Mouse (Mus musculus): ENCODE measurements at regions not wholly inside any gene's neighbourhood (a gene's known extent, or its start where the extent isn't known, plus 50 kb on each side); places are given as distances from the start of the nearest gene placed in this dataset.
A peak's percentile ranks its signal among the peaks of the same experiment; 100 is the strongest.

DNA sequence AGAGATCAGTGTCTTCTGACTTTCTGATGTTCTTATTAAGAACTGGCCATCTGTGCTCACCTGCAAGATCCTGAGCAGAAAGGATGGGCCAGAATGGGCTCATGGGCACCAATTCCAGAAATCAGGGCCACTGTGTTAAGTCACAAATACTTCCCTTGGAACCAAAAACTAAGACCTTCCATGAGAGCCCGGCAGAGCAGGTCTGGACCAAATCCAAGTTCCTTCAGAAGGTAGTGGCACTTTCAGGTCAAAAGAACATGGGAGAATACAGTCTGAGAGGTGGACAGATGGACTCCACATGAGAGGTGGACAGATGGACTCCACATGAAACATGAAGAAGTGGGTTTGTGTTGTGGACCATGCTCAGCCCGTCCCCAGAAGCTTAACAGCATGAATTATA, 180.4 kb downstream of the Abhd5 start:
- WGBS, result 82% methylated on average over 2 of the region's 2 CpGs
- Histone ChIP-seq H3K9ac (ENCODE audit: low read length) (no peak overlapping the region), H3K4me3 (ENCODE audit: low read depth, low read length) (no peak overlapping the region), H3K36me3 (ENCODE audit: control insufficient read depth, insufficient read depth, low read length) (no peaks in the 10 kb centered on the region), H3K9me3 (ENCODE audit: control insufficient read depth, low read length) (no peaks in the 10 kb centered on the region), H3K27me3 (ENCODE audit: control insufficient read depth, insufficient read depth, low read length) (no peaks in the 10 kb centered on the region), H3K4me2 (ENCODE audit: low read depth, low read length, severe bottlenecking) (no peak overlapping the region), H3K27ac (ENCODE audit: low read depth, low read length) (no peak overlapping the region), H3K4me1 (replicated peaks; ENCODE audit: control insufficient read depth, insufficient read depth, low read length) (0 out of 2 replicates have a peak, but pooled peaks cover 3% of the 10 kb centered on the region)
- DNase-seq (ENCODE audit: low spot score), result peak; percentile 9
- ATAC-seq (replicated peaks; ENCODE audit: low FRiP score), result no peak

- no peak overlapping the region for H3K4me2 ChIP-seq (ENCODE audit: low read depth, low read length, severe bottlenecking)
- DNase-seq (ENCODE audit: low spot score) (peak; percentile 71), ATAC-seq (replicated peaks; ENCODE audit: low FRiP score) (peak; percentile 42; the same call in 1 of the 2 replicates)
- H3K4me3 ChIP-seq (ENCODE audit: low read depth, low read length), result no peak overlapping the region
- 0 out of 2 replicates have a peak, but pooled peaks cover 3% of the 10 kb centered on the region for H3K4me1 ChIP-seq (replicated peaks; ENCODE audit: control insufficient read depth, insufficient read depth, low read length)
- WGBS, result 65% methylated on average over 15 of the region's 15 CpGs
- H3K9me3 ChIP-seq (ENCODE audit: control insufficient read depth, low read length), result no peaks in the 10 kb centered on the region
- H3K9ac ChIP-seq (ENCODE audit: low read length), result no peak overlapping the region
- H3K27ac ChIP-seq (ENCODE audit: low read depth, low read length), result no peak overlapping the region
- no peaks in the 10 kb centered on the region for H3K27me3 ChIP-seq (ENCODE audit: control insufficient read depth, insufficient read depth, low read length)
- H3K36me3 ChIP-seq (ENCODE audit: control insufficient read depth, insufficient read depth, low read length), result no peaks in the 10 kb centered on the region
Measured at GRCm38 (mm10) chr9:122534121-122534814, 182.9 kb downstream of the Abhd5 start.

DNA sequence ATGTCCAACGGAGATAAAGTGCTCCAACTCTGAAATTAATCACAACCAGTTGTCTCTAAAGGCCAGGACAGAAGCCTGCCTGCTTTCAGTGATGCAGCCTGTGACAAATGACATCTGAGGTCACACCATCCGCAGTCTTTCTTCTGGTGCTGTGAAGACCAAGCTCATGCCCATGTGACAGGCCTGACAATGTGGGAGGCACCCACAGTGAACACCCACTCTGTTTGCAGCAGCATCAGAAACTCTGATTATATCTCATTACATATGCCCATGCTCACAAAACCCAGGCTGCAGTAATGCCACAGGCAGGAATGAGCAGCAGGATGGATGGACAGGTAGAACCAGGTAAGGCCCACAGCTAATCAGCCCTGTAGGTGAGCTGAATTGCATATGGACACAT, 183.6 kb downstream of the Abhd5 start:
- Histone ChIP-seq H3K4me1 (replicated peaks; ENCODE audit: control insufficient read depth, insufficient read depth, low read length) (0 out of 2 replicates have a peak, but pooled peaks cover 3% of the 10 kb centered on the region), H3K9ac (ENCODE audit: low read length) (no peak overlapping the region), H3K4me3 (ENCODE audit: low read depth, low read length) (no peak overlapping the region), H3K27ac (ENCODE audit: low read depth, low read length) (no peak overlapping the region), H3K27me3 (ENCODE audit: control insufficient read depth, insufficient read depth, low read length) (no peaks in the 10 kb centered on the region), H3K4me2 (ENCODE audit: low read depth, low read length, severe bottlenecking) (no peak overlapping the region), H3K36me3 (ENCODE audit: control insufficient read depth, insufficient read depth, low read length) (no peaks in the 10 kb centered on the region), H3K9me3 (ENCODE audit: control insufficient read depth, low read length) (no peaks in the 10 kb centered on the region)
- ATAC-seq (replicated peaks; ENCODE audit: low FRiP score), result no peak
- DNase-seq (ENCODE audit: low spot score), result peak; percentile 40
- 75% methylated on average over 2 of the region's 2 CpGs for WGBS

- Histone ChIP-seq H3K9ac (ENCODE audit: low read length) (no peak overlapping the region), H3K9me3 (ENCODE audit: control insufficient read depth, low read length) (no peaks in the 10 kb centered on the region), H3K4me3 (ENCODE audit: low read depth, low read length) (no peak overlapping the region), H3K27me3 (ENCODE audit: control insufficient read depth, insufficient read depth, low read length) (no peaks in the 10 kb centered on the region), H3K4me2 (ENCODE audit: low read depth, low read length, severe bottlenecking) (no peak overlapping the region), H3K27ac (ENCODE audit: low read depth, low read length) (no peak overlapping the region), H3K36me3 (ENCODE audit: control insufficient read depth, insufficient read depth, low read length) (no peaks in the 10 kb centered on the region), H3K4me1 (replicated peaks; ENCODE audit: control insufficient read depth, insufficient read depth, low read length) (no peaks in the 10 kb centered on the region)
- no peak for ATAC-seq (replicated peaks; ENCODE audit: low FRiP score)
- DNase-seq (ENCODE audit: low spot score), result peak; percentile 47
- WGBS, result 57% methylated on average over 3 of the region's 3 CpGs
Measured at GRCm38 (mm10) chr9:122540091-122540490, 188.7 kb downstream of the Abhd5 start.

GRCm38 (mm10) chr9:122556051-122556450, 191.1 kb upstream of the Topaz1 start:
- 86% methylated on average over 9 of the region's 9 CpGs for WGBS
- H3K9me3 ChIP-seq (ENCODE audit: control insufficient read depth, low read length), result no peaks in the 10 kb centered on the region
- H3K36me3 ChIP-seq (ENCODE audit: control insufficient read depth, insufficient read depth, low read length), result no peaks in the 10 kb centered on the region
- H3K27ac ChIP-seq (ENCODE audit: low read depth, low read length), result no peak overlapping the region
- no peak overlapping the region for H3K4me3 ChIP-seq (ENCODE audit: low read depth, low read length)
- H3K27me3 ChIP-seq (ENCODE audit: control insufficient read depth, insufficient read depth, low read length), result no peaks in the 10 kb centered on the region
- H3K9ac ChIP-seq (ENCODE audit: low read length), result no peak overlapping the region
- DNase-seq (ENCODE audit: low spot score), result peak; percentile 6
- H3K4me2 ChIP-seq (ENCODE audit: low read depth, low read length, severe bottlenecking), result no peak overlapping the region
- no peak for ATAC-seq (replicated peaks; ENCODE audit: low FRiP score)
- no peaks in the 10 kb centered on the region for H3K4me1 ChIP-seq (replicated peaks; ENCODE audit: control insufficient read depth, insufficient read depth, low read length)

GRCm38 (mm10) chr9:122566060-122566459, 181.1 kb upstream of the Topaz1 start:
- Histone ChIP-seq H3K27me3 (ENCODE audit: control insufficient read depth, insufficient read depth, low read length) (peaks cover 42% of the 10 kb centered on the region), H3K9ac (ENCODE audit: low read length) (no peak overlapping the region), H3K9me3 (ENCODE audit: control insufficient read depth, low read length) (no peaks in the 10 kb centered on the region), H3K36me3 (ENCODE audit: control insufficient read depth, insufficient read depth, low read length) (no peaks in the 10 kb centered on the region), H3K4me3 (ENCODE audit: low read depth, low read length) (no peak overlapping the region), H3K4me2 (ENCODE audit: low read depth, low read length, severe bottlenecking) (no peak overlapping the region), H3K27ac (ENCODE audit: low read depth, low read length) (no peak overlapping the region), H3K4me1 (replicated peaks; ENCODE audit: control insufficient read depth, insufficient read depth, low read length) (peaks cover 12% of the 10 kb centered on the region; the same call in 1 of the 2 replicates)
- ATAC-seq (replicated peaks; ENCODE audit: low FRiP score), result no peak
- DNase-seq (ENCODE audit: low spot score), result no peak
- WGBS, result 83% methylated on average over 3 of the region's 3 CpGs

DNA sequence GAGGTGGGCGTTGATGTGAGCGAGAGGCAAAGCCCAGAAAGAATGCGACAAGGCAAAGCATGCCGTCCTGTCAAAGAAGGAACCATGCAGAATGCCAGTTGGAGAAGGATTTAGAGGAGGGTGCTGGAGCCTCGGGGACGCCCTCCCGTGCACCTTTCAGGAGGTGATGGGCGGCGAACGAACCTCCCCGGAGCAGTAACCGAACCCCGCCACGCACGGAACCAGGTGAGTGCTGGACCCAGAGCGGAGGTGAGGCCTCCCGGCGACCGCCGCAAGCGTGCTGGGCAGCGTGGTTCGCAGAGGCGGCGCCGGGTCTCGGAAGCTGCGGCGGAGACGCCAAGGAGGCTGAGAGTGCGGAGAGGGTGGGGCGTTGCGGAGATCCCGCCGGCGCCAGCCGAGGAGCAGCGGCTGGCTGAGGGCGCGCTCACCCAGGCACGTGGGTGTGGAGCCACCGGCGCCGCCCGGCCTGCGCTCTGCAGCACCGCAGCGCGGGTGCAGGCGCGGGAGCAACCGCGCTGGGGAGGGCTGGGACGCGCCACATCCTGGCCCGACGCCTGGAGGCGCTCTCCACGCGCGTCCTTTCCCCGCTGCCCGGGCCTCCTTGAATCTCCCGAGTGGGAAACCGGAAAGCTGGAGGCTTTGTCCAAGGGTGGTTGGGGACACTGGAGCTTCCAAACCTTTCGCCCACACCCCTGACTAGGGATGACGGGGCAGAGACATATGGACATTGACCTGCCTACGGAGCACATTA, 178.3 kb upstream of the Topaz1 start:
- H3K27ac ChIP-seq (ENCODE audit: low read depth, low read length), result no peak overlapping the region
- ATAC-seq (replicated peaks; ENCODE audit: low FRiP score), result peak; percentile 9; the same call in 1 of the 2 replicates
- WGBS, result under 1% methylated on average over 66 of the region's 68 CpGs

DNA sequence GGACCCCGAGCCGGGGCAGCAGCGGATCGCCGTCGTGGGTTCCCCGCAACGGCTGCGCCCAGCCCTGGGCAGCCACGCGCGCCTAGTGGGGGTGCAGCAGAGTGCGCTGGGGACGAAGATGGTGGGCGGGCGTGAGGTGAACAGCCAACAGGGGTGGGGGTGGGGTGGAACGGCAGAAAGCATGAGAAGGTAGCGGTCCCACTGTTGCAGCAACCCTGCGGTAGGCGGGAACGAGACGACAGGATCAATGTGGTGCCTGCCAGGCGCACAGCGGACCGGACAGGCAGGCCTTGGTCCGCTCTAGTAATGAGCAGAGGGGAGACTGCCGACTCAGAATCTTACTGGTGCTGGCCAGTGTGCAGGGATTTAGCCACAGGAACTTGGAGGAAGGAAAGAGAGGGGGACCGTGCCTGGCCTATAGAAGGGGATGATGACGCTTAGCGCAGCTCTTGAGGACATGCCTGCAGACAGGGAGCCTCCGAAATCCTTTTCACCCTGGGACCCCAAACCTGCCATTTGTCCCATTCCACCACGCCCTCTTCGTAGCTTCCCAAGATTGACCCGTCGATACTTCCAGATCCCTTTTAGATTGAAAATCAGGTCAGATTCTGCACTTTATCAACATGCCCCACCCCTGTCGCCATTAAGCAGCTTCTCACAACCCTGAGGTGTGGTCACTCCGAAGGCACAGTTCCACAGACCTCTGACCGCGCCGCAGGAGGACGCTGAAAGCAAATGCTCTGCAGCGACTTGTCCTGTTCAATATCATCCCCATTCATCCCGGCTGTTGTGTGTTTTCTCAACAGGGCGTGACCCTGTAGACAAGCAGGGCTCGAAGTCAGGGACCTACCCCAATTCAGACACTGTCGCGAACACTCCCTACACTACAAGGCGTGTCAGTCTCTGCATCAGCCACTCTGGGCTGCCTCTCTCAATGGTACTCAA, 177.4 kb upstream of the Topaz1 start:
- Histone ChIP-seq H3K4me2 (ENCODE audit: low read depth, low read length, severe bottlenecking) (peak overlapping the region; percentile 77), H3K36me3 (ENCODE audit: control insufficient read depth, insufficient read depth, low read length) (no peaks in the 10 kb centered on the region), H3K27me3 (ENCODE audit: control insufficient read depth, insufficient read depth, low read length) (peaks cover 71% of the 10 kb centered on the region), H3K9ac (ENCODE audit: low read length) (no peak overlapping the region), H3K4me1 (replicated peaks; ENCODE audit: control insufficient read depth, insufficient read depth, low read length) (peaks cover 17% of the 10 kb centered on the region; the same call in 1 of the 2 replicates), H3K27ac (ENCODE audit: low read depth, low read length) (no peak overlapping the region), H3K4me3 (ENCODE audit: low read depth, low read length) (peak overlapping the region; percentile 35), H3K9me3 (ENCODE audit: control insufficient read depth, low read length) (no peaks in the 10 kb centered on the region)
- under 1% methylated on average over 48 of the region's 48 CpGs for WGBS
- DNase-seq (ENCODE audit: low spot score) (peak; percentile 63), ATAC-seq (replicated peaks; ENCODE audit: low FRiP score) (0 out of 2 replicates have a peak, but pooled peaks have one; percentile 1)

More for the DNA sequence above, 178.3 kb upstream of the Topaz1 start:
- Histone ChIP-seq H3K4me1 (replicated peaks; ENCODE audit: control insufficient read depth, insufficient read depth, low read length) (peaks cover 17% of the 10 kb centered on the region; the same call in 1 of the 2 replicates), H3K9ac (ENCODE audit: low read length) (peak overlapping the region; percentile 27; the same call in 1 of the 2 replicates), H3K4me2 (ENCODE audit: low read depth, low read length, severe bottlenecking) (peak overlapping the region; percentile 77), H3K4me3 (ENCODE audit: low read depth, low read length) (peak overlapping the region; percentile 35), H3K36me3 (ENCODE audit: control insufficient read depth, insufficient read depth, low read length) (no peaks in the 10 kb centered on the region), H3K9me3 (ENCODE audit: control insufficient read depth, low read length) (no peaks in the 10 kb centered on the region), H3K27me3 (ENCODE audit: control insufficient read depth, insufficient read depth, low read length) (peaks cover 64% of the 10 kb centered on the region)
- DNase-seq (ENCODE audit: low spot score), result peak; percentile 66

Data from forebrain, embryonic 11.5 days (tissue).